Mouse (Mus musculus) frontal cortex, postnatal 10 days (tissue): ENCODE measurements at regions not wholly inside any gene's neighbourhood (a gene's known extent, or its start where the extent isn't known, plus 50 kb on each side); places are given as distances from the start of the nearest gene placed in this dataset.

Experiments used
- DNase-seq, 2 experiments: peaks; one replicate each; pipeline ENCODE4 v3.0.0; 2022; ENCODE audit warnings: low spot score in 2 of 2, mixed read lengths in 1 of 2

DNA sequence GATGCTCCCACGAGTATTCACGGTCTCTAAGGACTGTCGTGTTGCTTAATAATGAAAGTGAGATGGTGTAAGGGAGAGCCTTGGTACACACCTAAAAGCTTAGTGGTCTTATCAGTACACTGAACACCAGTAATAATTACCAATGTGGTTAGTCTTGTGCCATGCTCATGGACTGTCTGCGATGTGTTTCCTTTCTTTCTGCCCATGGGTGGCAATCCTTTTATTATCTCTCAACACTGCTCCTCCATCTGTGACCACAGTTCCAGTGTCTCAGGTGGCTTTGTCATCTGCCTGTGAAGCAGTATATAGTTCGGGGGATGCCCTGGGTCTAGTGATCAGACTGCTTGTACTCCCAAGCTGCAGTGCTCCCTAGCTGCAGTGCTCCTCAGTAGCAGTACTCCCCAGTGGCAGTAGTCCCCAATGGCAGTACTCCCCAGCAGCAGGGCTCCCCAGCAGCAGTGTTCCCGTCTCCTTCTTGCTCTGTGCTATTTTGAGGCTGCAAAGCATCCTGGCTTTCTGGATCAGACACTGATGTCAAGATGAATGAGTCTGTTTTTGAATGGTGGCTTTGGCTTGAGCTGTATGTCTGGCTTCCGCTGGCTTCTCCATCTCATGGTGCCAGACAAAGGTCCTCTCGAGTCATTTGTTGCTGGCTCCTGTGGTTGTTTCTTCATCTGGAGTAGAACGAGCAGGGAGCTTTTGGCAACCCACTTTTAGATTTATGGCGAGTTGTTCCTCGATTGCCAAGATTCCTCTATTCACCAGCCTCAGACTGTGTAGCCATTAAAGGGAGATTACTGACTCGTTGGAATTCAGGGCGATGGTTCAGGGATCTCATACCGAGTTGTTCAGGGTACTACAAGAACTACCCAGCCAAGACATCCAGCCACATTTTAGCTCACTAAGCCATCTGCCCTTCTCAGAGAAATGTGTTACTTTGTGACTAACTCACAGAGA, 88.4 kb upstream of the Plxnc1 start:
- DNase-seq = no peak

DNA sequence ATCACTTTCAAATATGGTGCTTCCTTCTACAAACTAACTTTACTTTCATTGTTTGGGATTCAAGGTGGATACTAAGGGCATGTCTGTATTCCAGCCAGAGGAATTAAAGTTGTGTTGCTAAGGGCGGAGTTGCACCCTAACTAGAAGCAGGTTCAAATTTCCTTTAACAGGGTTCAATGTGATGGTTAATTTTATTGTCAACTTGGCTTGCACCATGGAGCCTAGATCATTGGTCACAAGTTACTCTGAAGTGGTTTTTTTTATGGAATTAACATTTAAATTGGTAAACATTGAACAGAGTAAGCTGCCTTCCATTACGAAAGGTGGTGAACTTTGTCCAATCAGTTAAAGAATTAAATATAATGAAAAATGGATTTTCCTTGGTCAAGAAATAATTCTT, 86.7 kb upstream of the Plxnc1 start:
- DNase-seq = no peak

DNA sequence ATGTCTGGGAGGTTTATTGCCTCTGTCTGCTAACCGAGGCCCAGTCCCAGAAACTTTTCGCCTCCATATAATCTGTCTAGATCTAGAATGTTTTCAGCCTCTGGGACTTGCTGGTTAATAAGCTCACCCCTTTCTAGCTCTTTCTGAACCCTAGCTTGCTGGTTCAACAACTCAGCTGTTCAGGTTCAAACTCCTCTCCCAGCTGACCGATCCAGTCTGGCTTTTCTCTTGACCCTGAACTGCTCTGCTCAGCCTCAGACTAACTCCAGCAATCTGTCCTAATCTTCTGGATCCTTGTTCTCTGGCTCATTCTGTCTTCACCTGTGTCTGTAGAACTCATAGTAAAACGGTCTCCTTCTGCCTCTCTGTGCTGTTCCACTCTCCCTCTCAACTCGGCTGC, 86.2 kb upstream of the Plxnc1 start:
- DNase-seq = no peak

DNA sequence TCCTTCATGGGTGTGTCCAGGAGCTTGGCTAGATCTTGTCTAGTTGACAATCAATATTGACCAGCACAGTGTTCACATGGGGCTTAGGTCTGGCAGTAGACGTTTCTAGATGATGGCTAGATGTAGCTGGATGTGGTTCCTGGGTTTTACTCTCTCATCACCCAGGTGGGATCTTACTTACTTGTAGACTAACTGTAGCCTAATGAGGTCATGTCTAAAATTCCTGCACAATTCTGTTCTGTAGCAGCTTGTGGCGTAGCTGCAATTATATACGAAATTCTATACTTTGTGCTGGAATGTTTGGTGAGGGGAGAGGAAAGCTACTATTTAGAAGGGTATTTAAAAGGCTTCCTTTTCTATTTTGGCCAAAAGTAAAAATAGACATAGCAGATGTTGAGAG, 84.9 kb upstream of the Plxnc1 start:
- DNase-seq = no peak

DNA sequence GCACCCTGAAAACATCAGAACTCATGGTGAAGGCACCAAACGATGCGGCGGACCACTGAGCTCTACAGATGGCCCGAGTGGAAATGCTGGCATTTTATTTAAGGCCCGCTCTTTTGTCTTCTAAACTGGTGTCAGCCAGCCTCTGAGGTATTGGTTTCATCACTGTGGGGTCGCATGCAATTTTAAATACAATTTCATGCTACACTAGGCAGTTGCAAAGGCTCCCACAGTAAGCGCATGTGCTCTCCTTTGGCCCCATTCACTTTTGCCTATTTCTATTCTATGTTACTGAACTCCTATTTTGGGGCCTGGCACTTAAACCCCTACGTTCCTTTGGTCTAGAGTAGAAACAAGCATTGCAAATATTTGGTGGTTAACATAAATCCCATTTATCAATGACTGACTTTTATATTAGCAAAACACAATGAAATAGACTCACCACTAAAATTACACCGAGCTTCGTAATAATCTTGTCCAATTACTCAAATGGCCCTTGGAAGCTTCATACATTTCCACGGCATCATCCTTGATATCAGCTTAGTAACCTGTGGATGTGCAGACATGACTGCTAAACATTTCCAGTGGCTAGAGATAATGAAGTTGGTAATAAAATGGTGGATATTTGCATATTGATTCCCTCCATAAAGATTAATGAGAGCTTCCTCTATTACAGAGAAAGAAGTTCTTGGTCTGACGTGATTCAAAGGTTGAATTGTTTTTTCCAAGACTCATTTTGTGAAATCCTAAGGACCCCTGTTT, 81.1 kb upstream of the Plxnc1 start:
- no peak for DNase-seq

DNA sequence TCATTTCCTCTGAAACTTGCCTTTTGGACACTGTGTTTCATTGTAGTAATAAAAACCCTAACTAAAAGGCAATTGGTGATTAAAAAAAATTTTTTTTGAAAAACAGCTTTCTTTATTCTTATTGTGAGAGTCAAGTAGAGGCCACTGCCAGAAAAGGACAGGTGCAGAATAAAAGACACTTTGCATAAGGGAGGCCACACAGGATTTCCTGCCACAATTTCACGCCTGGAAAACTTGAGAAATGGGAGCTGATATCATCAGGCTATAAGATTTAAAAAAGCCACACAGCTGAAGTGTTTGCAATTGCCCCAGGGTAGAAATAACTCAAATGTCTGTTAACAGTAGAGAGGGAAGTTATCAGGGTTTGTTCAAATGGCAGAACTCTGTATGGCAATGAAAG, 76.6 kb upstream of the Plxnc1 start:
- DNase-seq = no peak

DNA sequence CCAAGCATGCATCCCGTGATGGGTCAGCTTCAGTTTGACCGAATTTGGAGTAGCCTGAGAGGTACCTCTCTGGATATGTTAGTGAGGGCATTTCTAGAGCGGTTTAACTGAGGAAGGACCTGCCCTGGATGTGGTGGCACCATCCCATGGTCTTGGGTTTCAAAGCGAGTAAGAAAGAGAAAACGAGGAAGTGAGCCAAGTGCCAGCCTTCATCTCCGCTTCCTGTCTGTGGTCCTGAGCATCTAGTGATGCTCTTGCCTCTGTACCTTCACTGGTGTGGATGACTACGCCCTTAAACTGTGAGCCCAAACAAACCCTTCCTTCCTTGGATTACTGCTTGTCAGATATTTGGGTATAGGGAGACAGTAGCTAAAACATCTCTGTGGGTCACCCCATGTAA, 72.3 kb upstream of the Plxnc1 start:
- DNase-seq = no peak

DNA sequence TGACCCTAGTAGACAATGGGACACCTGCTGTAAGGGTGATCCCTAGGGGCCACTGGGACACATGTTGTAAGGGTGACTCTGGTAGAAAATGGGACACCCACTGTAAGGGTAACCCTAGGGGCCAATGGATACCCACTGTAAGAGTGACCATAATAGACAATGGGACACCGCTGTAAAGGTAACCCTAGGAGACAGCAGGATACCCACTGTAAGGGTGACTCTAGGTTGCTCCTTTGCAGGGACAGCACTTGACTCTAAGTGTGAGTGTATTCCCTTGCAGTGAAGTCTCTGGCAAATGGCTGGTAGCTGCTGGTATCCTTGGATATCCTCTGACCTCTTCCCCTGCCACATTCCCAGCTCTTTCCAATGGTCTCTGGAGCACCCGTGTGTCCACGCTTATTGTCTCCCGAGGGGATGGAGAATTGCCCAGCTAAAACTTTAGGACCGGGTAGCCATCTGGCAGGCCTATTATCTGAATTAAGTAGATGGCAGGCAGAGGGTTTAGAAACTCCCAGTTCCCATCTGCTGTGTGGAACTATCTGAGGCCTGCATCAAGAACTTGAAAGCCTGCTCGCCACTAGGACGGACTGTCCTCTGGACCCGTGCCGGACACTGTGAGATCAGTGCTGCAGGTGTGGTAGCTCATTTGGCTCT, 70.8 kb upstream of the Plxnc1 start:
- DNase-seq = no peak

DNA sequence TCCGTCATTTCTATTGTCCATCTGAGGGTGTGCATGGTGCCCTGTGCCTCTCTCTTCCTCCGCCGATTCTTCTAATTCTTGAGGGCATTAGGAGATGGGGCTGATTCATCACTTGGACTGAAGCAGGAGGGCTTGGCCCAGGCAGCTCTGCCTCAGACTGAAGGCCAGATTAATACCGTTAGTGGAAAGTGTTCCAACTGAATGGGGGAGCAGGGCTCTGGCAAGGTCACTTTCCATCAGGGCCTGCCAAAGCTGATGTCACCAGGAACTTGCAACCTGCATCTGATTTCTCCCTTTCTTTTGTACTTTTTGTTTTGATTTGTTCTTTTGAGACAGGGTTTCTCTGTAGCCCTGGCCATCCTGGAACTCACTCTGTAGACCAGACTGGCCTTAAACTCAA, 69.3 kb upstream of the Plxnc1 start:
- DNase-seq = no peak

DNA sequence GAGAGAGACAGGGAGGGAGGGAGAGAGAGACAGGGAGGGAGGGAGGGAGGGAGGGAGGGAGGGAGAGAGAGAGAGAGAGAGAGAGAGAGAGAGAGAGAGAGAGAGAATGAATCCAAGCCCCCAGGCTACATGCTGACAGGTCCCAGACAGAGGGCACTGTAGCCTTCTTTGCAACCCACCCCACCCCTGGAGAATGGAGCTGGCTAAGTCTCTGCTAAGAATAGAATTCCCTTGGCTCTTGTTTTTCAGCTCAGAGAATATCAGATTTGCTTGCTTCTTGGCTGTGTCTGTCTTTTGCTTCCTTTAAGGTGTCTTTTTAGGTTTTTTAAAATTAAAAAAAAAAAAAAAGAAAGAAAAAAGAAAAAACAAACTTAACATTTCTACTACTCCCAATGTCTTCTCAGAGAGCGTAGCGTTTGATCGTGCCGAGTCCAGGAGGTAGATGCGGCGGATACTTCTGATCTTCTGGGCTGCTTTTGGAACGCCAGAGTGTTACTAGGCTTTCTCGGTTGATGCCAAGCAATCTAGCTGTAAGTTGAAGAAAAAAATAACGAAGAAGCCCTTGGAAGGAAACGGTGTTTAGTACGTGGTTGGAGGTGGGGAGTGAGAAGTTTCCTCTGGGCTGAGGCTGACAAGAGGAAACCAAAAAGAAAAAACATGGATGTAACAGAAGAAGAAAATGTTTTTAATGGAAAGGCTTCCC, 68.7 kb upstream of the Plxnc1 start:
- DNase-seq = no peak

DNA sequence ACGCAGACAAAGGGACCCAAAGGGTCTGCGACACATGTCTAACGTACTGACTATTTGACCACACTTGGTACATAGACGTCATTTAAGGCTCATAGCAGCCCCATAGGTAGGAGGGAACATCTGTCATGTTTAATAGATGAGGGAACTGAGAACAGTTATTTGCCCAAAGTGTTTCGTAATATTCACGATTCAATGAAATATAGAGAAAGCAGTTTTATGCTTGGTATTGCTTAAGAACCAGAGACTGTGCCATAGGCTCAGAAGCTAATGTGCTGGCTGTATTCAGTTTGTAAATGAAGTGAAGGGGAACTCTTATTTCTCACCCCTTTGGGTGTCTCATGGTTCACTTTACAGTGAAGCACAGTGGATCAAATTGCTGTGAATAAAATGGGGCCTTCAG, 65.7 kb upstream of the Plxnc1 start:
- DNase-seq = no peak

DNA sequence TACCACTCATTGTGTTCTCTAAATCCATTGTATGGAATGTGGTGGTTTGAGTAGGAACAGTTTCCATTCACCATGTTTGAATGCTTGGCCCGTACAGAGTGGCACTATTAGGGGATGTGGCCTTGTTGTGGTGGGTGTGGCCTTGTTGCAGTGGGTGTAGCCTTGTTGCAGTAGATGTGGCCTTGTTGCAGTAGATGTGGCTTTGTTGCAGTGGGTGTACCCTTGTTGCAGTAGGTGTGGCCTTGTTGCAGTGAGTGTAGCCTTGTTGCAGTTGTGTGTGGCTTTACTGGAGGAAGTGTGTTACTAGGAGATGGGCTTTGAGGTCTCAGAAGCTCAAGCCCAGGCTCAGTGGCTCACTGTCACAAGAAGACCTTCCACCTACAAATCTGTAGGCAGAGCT, 64.4 kb upstream of the Plxnc1 start:
- no peak for DNase-seq

DNA sequence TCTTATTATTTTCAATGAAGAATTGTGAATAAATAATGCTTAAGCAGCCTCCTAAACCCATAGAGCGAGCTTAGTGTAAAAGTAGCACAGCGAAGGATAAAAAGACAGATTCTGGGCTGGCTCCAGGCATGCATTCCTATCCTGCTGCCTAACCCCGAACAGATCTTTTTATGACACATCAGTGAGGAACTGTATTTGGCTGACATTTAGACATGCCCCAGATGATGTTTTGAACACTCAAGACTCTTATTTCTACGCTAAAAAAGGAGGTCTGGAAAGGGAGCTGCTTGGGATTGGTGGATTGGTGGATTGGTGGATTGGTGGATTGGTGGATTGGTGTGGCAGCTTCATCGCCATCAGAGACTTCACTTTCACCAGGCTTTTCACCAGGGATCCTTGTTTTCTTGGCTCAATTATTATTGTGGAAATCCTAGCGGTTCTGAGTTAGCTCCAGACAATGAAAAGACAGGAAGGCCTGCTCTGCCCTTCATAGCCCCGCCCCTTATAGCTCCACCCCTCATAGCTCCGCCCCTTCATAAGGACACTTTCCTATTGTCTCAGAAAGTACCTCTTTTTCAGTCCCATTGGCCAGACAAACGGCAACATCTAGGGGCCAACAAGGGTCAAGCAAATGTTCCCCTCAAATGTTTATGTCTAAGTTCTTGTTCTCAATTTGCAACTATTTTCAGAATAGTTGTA, 59.6 kb upstream of the Plxnc1 start:
- no peak for DNase-seq

DNA sequence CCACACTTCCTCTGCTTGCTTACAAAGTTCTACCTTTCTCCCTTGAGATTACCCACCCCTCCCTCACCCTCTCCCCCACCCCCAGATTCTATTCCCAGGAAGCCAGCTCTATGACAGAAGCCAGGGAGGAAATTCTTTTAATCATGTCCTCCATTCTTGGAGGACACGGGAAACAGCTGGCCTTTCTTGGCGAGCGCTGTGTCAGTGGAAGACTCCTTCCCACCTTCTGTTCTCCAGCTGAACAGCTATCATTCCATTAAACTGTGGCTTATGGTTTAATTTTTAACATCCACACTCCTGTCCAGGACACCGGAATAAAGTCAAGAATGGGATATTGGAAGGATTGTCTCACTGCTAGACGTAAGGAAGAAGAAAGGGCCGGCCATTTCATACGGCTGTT, 59.0 kb upstream of the Plxnc1 start:
- no peak for DNase-seq

DNA sequence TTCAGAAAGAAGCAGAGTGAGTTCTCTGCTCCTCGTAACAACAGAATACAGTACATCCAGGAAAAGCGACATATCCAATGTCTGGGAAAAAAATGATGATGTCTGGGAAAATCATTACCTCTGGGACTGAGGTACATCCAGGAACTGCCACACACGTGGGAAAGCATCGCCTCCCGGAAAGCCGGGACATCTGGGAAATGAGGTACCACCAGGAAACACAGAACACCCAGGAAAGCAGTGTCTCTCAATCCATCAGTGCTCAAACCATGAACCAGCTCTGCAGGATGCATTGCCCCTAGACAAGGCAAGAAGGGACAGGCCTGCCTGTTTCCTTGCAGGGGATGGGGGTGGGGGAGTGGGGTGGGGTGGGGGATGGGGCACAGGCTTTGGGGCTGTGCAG, 57.0 kb upstream of the Plxnc1 start:
- DNase-seq = no peak

DNA sequence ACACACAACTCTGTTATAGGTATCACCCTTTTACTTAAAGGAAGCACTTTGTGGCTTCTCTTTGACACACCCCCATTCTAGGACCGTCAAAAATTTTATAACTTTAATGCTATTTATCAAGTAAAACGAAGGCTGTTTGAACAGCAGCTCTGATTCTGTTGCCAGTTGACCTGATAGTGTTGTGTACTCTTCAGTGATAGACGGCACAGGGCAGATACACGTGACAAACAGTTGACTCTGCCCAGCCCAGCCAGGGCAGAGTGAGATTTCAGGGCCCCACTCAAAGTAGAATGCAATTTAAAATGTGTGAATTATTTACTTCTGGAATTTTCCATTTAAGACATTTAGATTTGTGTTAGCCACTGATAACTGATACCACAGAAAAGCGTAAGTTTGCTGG, 55.1 kb upstream of the Plxnc1 start:
- DNase-seq = no peak
